Mouse (Mus musculus): ENCODE measurements around the gene Optn. TPM values are rescaled to one million over a fixed set of nuclear protein-coding genes. Genes with fewer than 3 reads are reported as not detected.
"Not testable (repeated sequence)": the region's sequence is repeated elsewhere in the genome, so short reads cannot be mapped to it uniquely, and the experiment has no call there.

The Optn gene
- polyA plus RNA-seq, 1 experiment = 13.3 TPM

DNA sequence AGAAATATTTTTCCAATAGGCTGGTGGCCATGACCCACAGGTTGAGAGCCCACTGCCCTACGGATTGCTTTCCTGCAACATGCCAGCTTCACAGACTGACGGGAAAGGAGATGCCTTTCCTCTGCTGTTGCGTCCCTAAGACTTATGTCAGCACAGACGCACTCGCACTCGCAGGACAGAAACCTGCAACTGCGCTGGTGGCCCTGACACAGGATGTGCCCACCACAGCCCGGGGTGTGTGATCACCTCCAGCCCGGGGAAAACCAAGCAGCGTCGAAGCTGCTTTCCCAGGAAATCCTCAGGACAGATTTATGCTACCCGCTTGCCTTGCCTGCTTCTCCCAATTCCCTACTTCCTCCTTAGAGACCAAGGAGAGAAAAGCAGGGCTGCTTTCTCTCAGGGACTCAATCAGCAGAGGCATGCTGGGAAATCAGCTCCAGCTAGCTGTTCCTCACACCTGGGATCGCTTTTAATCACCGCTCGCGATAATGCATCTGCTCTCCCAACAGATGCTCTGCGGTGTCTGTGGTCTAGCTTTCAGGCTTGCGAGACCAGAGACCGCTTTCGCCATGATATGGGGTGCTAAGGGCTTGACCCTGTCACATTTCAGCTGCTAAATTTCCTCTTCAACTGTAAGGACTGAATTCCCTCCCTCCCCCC is 34.1 kb upstream of the Optn start:
- no peaks in the 10 kb centered on the region for H3K9me3 ChIP-seq (replicated peaks; ENCODE audit: control insufficient read depth, insufficient read depth, low read length, poor library complexity, severe bottlenecking)
- no peaks in the 10 kb centered on the region for H3K36me3 ChIP-seq (ENCODE audit: control insufficient read depth, insufficient read depth, low read length, poor library complexity, severe bottlenecking)
- H3K27me3 ChIP-seq (ENCODE audit: control insufficient read depth, insufficient read depth, low read length, poor library complexity, severe bottlenecking) = no peaks in the 10 kb centered on the region
- no peak overlapping the region for H3K9ac ChIP-seq (ENCODE audit: low read depth, poor library complexity, severe bottlenecking)
- no peak overlapping the region for H3K27ac ChIP-seq (ENCODE audit: insufficient read depth, low read length)
- no peak for TF ChIP-seq EP300 (IDR thresholded peaks at IDR 0.05; ENCODE audit: insufficient read depth, low read depth, low read length)
- TF ChIP-seq CTCF (IDR thresholded peaks at IDR 0.05; ENCODE audit: low read depth, low read length) = no peak
- no peak for TF ChIP-seq POLR2A (IDR thresholded peaks at IDR 0.05; ENCODE audit: insufficient read depth, low read length)
- H3K4me3 ChIP-seq (ENCODE audit: low read depth, low read length) = no peak overlapping the region
- no peaks in the 10 kb centered on the region for H3K4me1 ChIP-seq (ENCODE audit: control insufficient read depth, insufficient read depth, low read length)

DNA sequence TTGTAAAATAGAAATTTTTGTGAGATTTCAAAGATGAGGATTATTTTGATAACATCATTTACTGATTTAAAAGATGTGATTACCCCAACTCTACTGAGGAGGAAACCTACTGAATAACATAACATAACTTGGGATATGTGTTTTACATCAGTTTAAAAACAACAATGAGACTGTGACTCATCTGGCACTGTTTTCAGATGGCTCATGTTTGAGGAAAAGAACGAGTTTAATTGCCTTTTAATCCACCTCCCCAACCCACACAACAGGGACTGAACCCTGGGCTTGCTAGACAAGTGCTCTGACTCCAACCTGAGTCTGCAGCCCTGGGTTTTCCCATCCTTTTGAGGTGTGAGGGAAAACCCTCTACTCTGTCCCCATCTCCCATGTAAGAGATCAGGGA is 31.5 kb upstream of the Optn start:
- Histone ChIP-seq H3K9me3 (replicated peaks; ENCODE audit: control insufficient read depth, insufficient read depth, low read length, poor library complexity, severe bottlenecking) (no peaks in the 10 kb centered on the region), H3K4me1 (ENCODE audit: control insufficient read depth, insufficient read depth, low read length) (no peaks in the 10 kb centered on the region), H3K9ac (ENCODE audit: low read depth, poor library complexity, severe bottlenecking) (no peak overlapping the region), H3K27ac (ENCODE audit: insufficient read depth, low read length) (no peak overlapping the region), H3K4me3 (ENCODE audit: low read depth, low read length) (no peak overlapping the region), H3K27me3 (ENCODE audit: control insufficient read depth, insufficient read depth, low read length, poor library complexity, severe bottlenecking) (no peaks in the 10 kb centered on the region), H3K36me3 (ENCODE audit: control insufficient read depth, insufficient read depth, low read length, poor library complexity, severe bottlenecking) (no peaks in the 10 kb centered on the region)
- TF ChIP-seq POLR2A (IDR thresholded peaks at IDR 0.05; ENCODE audit: insufficient read depth, low read length) = no peak
- TF ChIP-seq CTCF (IDR thresholded peaks at IDR 0.05; ENCODE audit: low read depth, low read length) = no peak
- TF ChIP-seq EP300 (IDR thresholded peaks at IDR 0.05; ENCODE audit: insufficient read depth, low read depth, low read length) = no peak

DNA sequence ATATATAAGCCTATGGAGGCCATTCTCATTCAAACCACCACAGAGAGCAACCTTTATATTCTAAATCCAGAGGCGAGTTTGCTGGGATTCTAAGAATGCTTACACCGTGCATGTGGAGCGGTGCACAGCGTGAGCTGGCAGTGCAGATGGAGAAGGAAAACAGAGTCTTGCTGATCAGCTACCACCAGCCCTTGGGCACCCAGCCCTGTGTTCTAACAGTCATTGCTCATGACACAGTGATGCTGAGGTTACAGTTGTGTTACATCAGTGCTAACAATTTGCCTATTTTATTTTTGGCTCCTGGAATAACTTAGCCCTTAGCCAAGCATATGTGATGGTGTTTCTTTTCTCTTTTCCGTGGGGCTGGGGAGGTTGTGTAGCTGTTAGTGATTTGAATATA is 31.0 kb upstream of the Optn start:
- Histone ChIP-seq H3K9ac (ENCODE audit: low read depth, poor library complexity, severe bottlenecking) (no peak overlapping the region), H3K36me3 (ENCODE audit: control insufficient read depth, insufficient read depth, low read length, poor library complexity, severe bottlenecking) (no peaks in the 10 kb centered on the region), H3K27me3 (ENCODE audit: control insufficient read depth, insufficient read depth, low read length, poor library complexity, severe bottlenecking) (no peaks in the 10 kb centered on the region), H3K4me3 (ENCODE audit: low read depth, low read length) (no peak overlapping the region), H3K27ac (ENCODE audit: insufficient read depth, low read length) (no peak overlapping the region), H3K9me3 (replicated peaks; ENCODE audit: control insufficient read depth, insufficient read depth, low read length, poor library complexity, severe bottlenecking) (no peaks in the 10 kb centered on the region), H3K4me1 (ENCODE audit: control insufficient read depth, insufficient read depth, low read length) (no peaks in the 10 kb centered on the region)
- TF ChIP-seq EP300 (IDR thresholded peaks at IDR 0.05; ENCODE audit: insufficient read depth, low read depth, low read length) (no peak), POLR2A (IDR thresholded peaks at IDR 0.05; ENCODE audit: insufficient read depth, low read length) (no peak), CTCF (IDR thresholded peaks at IDR 0.05; ENCODE audit: low read depth, low read length) (no peak)

DNA sequence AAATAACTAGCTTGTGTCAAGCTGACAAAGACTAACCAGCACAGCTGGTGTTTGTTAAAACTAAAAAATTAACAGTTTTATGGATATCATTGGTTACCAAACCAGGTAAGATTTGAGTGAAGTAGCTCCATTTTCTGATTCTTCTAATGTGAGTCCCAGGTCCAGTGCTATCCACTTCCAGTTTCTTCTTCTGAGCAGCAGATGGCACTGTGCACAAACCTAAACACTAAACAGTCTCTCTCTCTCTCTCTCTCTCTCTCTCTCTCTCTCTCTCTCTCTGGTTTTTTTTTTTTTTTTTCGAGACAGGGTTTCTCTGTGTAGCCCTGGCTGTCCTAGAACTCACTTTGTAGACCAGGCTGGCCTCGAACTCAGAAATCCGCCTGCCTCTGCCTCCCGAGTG is 26.5 kb upstream of the Optn start:
- H3K4me3 ChIP-seq (ENCODE audit: low read depth, low read length); H3K4me1 ChIP-seq (ENCODE audit: control insufficient read depth, insufficient read depth, low read length); H3K9ac ChIP-seq (ENCODE audit: low read depth, poor library complexity, severe bottlenecking); H3K36me3 ChIP-seq (ENCODE audit: control insufficient read depth, insufficient read depth, low read length, poor library complexity, severe bottlenecking); H3K9me3 ChIP-seq (replicated peaks; ENCODE audit: control insufficient read depth, insufficient read depth, low read length, poor library complexity, severe bottlenecking); H3K27ac ChIP-seq (ENCODE audit: insufficient read depth, low read length); H3K27me3 ChIP-seq (ENCODE audit: control insufficient read depth, insufficient read depth, low read length, poor library complexity, severe bottlenecking): not testable (repeated sequence)

DNA sequence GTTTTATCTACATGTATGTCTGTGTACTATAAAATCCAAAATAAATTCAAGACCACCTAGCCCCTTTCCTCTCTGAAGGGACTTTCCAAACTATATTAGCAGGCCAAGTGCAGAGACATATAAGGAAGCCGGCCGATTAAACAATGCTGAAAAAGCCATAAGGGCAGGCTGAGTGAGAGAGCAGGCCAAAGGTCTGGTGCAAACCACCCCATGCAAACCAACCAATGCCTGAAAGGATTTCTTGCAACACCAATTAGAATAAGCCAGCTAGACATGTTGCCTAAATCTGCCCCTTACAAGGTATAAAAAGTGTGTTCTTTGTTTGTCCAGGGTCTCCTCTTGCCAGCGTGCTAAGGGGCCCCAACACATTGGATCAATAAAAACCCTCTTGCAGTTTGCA is 23.8 kb upstream of the Optn start:
- no peak overlapping the region for H3K9ac ChIP-seq (ENCODE audit: low read depth, poor library complexity, severe bottlenecking)
- H3K27me3 ChIP-seq (ENCODE audit: control insufficient read depth, insufficient read depth, low read length, poor library complexity, severe bottlenecking) = no peaks in the 10 kb centered on the region
- H3K4me3 ChIP-seq (ENCODE audit: low read depth, low read length) = no peak overlapping the region
- no peaks in the 10 kb centered on the region for H3K4me1 ChIP-seq (ENCODE audit: control insufficient read depth, insufficient read depth, low read length)
- H3K36me3 ChIP-seq (ENCODE audit: control insufficient read depth, insufficient read depth, low read length, poor library complexity, severe bottlenecking) = no peaks in the 10 kb centered on the region
- TF ChIP-seq CTCF (IDR thresholded peaks at IDR 0.05; ENCODE audit: low read depth, low read length) (no peak), POLR2A (IDR thresholded peaks at IDR 0.05; ENCODE audit: insufficient read depth, low read length) (no peak)
- H3K27ac ChIP-seq (ENCODE audit: insufficient read depth, low read length) = no peak overlapping the region
- no peaks in the 10 kb centered on the region for H3K9me3 ChIP-seq (replicated peaks; ENCODE audit: control insufficient read depth, insufficient read depth, low read length, poor library complexity, severe bottlenecking)

DNA sequence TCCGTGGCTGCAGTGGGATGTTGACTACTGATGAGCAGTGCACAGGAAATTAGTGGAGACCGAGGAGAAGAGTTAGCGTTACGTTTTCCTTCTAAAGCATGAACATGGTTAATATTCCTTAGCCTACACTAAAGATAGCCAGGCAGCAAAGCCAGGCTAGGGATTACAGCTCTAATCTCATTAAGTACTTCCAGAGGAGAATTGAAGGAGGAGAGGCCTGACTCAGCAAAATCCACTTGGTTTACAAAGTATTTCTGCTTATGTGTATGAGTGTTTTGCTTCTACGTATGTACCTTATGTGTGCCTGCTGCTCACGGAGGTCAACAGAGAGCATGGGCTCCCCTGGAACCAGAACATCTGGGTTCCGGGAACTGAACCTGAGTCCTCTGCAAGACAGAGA is 19.9 kb upstream of the Optn start:
- no peaks in the 10 kb centered on the region for H3K9me3 ChIP-seq (replicated peaks; ENCODE audit: control insufficient read depth, insufficient read depth, low read length, poor library complexity, severe bottlenecking)
- no peaks in the 10 kb centered on the region for H3K36me3 ChIP-seq (ENCODE audit: control insufficient read depth, insufficient read depth, low read length, poor library complexity, severe bottlenecking)
- no peak for TF ChIP-seq POLR2A (IDR thresholded peaks at IDR 0.05; ENCODE audit: insufficient read depth, low read length)
- TF ChIP-seq CTCF (IDR thresholded peaks at IDR 0.05; ENCODE audit: low read depth, low read length) = no peak
- TF ChIP-seq EP300 (IDR thresholded peaks at IDR 0.05; ENCODE audit: insufficient read depth, low read depth, low read length) = no peak
- H3K4me3 ChIP-seq (ENCODE audit: low read depth, low read length) = no peak overlapping the region
- H3K9ac ChIP-seq (ENCODE audit: low read depth, poor library complexity, severe bottlenecking) = no peak overlapping the region
- H3K27me3 ChIP-seq (ENCODE audit: control insufficient read depth, insufficient read depth, low read length, poor library complexity, severe bottlenecking) = no peaks in the 10 kb centered on the region
- no peak overlapping the region for H3K27ac ChIP-seq (ENCODE audit: insufficient read depth, low read length)
- no peaks in the 10 kb centered on the region for H3K4me1 ChIP-seq (ENCODE audit: control insufficient read depth, insufficient read depth, low read length)

Data from ES-Bruce4 (cell line).